Mouse (Mus musculus) MEL (cell line): ENCODE measurements around the gene Wnt10b.

ENCODE experiments used
- CTCF ChIP-seq, 3 experiments: IDR thresholded peaks in 2 of 3; conservative IDR thresholded peaks in 1 of 3; 2 replicates each; pipeline ENCODE4 v1.5.1; 2011 to 2012; ENCODE audit warnings: low read length in 3 of 3, low read depth in 2 of 3, mild to moderate bottlenecking in 2 of 3, improper control_type of control experiment in 1 of 3, inconsistent platforms in 1 of 3, mixed read lengths in 1 of 3, moderate library complexity in 1 of 3; ENCODE audit not compliant: control insufficient read depth in 1 of 3, insufficient read depth in 1 of 3, poor library complexity in 1 of 3, severe bottlenecking in 1 of 3
- ELF1 ChIP-seq: IDR thresholded peaks from 2 replicates; pipeline ENCODE4 v1.6.1; 2014; ENCODE audit warnings: low read depth, mild to moderate bottlenecking, inconsistent platforms, low read length, improper control_type of control experiment, moderate library complexity
- EP300 ChIP-seq, 2 experiments: IDR thresholded peaks; 2 replicates each; pipeline ENCODE4 v1.6.1; 2011; ENCODE audit warnings: improper control_type of control experiment in 2 of 2, low read length in 2 of 2, low read depth in 1 of 2, mild to moderate bottlenecking in 1 of 2
- MAFK ChIP-seq: IDR thresholded peaks from 2 replicates; pipeline ENCODE4 v1.6.1; 2011; ENCODE audit warnings: low read depth, mild to moderate bottlenecking, low read length, improper control_type of control experiment, borderline replicate concordance
- NRF1 ChIP-seq: IDR thresholded peaks from 2 replicates; pipeline ENCODE4 v1.6.1; 2014; ENCODE audit warnings: low read depth, mild to moderate bottlenecking, inconsistent platforms, low read length, improper control_type of control experiment, moderate library complexity; ENCODE audit not compliant: poor library complexity, insufficient read depth, severe bottlenecking
- POLR2A ChIP-seq, 2 experiments: IDR thresholded peaks; 2 replicates each; pipeline ENCODE4 v1.6.1; 2011 to 2012; ENCODE audit warnings: low read length in 2 of 2, mild to moderate bottlenecking in 2 of 2, control low read depth in 1 of 2, improper control_type of control experiment in 1 of 2, low read depth in 1 of 2, moderate library complexity in 1 of 2; ENCODE audit not compliant: control insufficient read depth in 1 of 2, insufficient read depth in 1 of 2, poor library complexity in 1 of 2
- RAD21 ChIP-seq: IDR thresholded peaks from 2 replicates; pipeline ENCODE4 v1.6.1; 2011; ENCODE audit warnings: mild to moderate bottlenecking, low read depth, low read length, improper control_type of control experiment
- SMC3 ChIP-seq: IDR thresholded peaks from 2 replicates; pipeline ENCODE4 v1.6.1; 2011; ENCODE audit warnings: low read depth, low read length, improper control_type of control experiment
- ZMIZ1 ChIP-seq: IDR thresholded peaks from 2 replicates; pipeline ENCODE4 v1.6.1; 2012; ENCODE audit warnings: low read depth, mild to moderate bottlenecking, inconsistent platforms, low read length, improper control_type of control experiment, moderate library complexity

- TF ChIP-seq POLR2A (IDR thresholded peaks at IDR 0.05; ENCODE audit: control insufficient read depth in 1 of 2, insufficient read depth in 1 of 2, low read depth in 1 of 2, low read length in 2 of 2, poor library complexity in 1 of 2) = no peak
- TF ChIP-seq RAD21 = no peak
- TF ChIP-seq ELF1 = no peak
- TF ChIP-seq ZMIZ1 = no peak
- TF ChIP-seq CTCF (IDR thresholded peaks at IDR 0.05 in 2 of 3, conservative IDR thresholded peaks at IDR 0.05 in 1 of 3; ENCODE audit: control insufficient read depth in 1 of 3, insufficient read depth in 1 of 3, low read depth in 2 of 3, low read length in 3 of 3, poor library complexity in 1 of 3, severe bottlenecking in 1 of 3) = no peak
- TF ChIP-seq MAFK = no peak
- TF ChIP-seq EP300 (IDR thresholded peaks at IDR 0.05; ENCODE audit: low read depth in 1 of 2, low read length in 2 of 2) = no peak
- no peak for TF ChIP-seq SMC3
- no peak for TF ChIP-seq NRF1
Measured at GRCm38 (mm10) chr15:98797835-98798492, 20.0 kb upstream of the Wnt10b start.
